Mouse (Mus musculus) heart, postnatal 25 days (tissue): ENCODE measurements around the gene Pkd1l1. TPM values are rescaled to one million over a fixed set of nuclear protein-coding genes. Genes with fewer than 3 reads are reported as not detected.

ENCODE experiments used
- DNase-seq: peaks from one replicate; pipeline ENCODE4 v3.0.0; 2022; ENCODE audit warnings: low spot score
- intact Hi-C: fragments of 180-260 bp; cut with DNase I; formaldehyde crosslinking; loops from one replicate; pipeline ENCODE4 v1.15.1; 2025
- total RNA-seq, 2 experiments: library from RNA; stranded (reverse); gene quantifications; 2 replicates each; pipeline ENCODE4 v1.2.3; 2021

The Pkd1l1 gene
- total RNA-seq, 2 experiments from 2014 or later: not detected

DNA sequence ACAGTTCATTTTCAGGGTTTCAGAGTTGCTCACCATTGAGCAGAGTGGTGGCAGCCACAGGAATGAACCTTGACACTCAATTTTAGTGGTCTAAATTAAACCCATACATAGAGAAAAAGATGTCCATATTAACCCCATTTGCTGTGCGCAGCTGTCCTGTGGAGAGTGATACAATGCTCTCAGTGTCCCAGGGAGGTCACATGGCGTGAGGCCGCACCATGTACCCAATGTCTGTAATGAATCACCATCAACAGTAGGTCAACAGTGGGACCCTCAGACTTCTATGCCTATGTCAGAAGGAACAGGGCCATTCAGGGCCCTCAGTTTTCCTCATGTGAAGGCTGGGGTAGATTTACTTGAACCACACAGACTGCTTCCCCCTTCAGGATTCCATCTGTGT, 143.5 kb downstream of the Pkd1l1 start:
- intact Hi-C loops: no loop called here
- no peak for DNase-seq

GRCm38 (mm10) chr11:8828836-8829526, 144.1 kb downstream of the Pkd1l1 start:
- intact Hi-C loops: no loop called here
- DNase-seq: no peak

DNA sequence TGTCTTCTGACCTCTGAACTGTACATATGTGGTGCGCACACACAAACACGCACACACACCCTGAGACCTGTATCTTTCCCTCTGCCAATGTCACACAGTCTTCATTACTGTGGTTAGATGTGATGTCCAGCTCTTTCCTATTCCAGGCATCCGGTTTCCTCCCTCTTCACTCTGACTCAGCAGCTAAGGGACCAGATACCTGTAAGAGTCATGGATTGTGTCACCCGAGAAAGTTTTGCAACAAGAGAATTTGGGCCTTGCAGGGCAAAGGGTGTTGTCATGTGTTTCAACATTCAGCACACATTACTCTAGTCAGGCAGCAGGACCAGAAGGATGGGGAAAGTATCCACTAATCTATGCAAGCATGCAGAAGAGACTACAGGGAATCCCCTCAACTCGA, 146.5 kb downstream of the Pkd1l1 start:
- DNase-seq: no peak
- intact Hi-C loops: no loop called here

- no peak for DNase-seq
- intact Hi-C loops: no loop called here
Observed at GRCm38 (mm10) chr11:8826046-8826445, 147.0 kb downstream of the Pkd1l1 start.

- intact Hi-C loops: no loop called here
- DNase-seq: no peak
Observed at GRCm38 (mm10) chr11:8825413-8825812, 147.7 kb downstream of the Pkd1l1 start.

GRCm38 (mm10) chr11:8821403-8821802, 151.7 kb downstream of the Pkd1l1 start:
- intact Hi-C loops: no loop called here
- no peak for DNase-seq

DNA sequence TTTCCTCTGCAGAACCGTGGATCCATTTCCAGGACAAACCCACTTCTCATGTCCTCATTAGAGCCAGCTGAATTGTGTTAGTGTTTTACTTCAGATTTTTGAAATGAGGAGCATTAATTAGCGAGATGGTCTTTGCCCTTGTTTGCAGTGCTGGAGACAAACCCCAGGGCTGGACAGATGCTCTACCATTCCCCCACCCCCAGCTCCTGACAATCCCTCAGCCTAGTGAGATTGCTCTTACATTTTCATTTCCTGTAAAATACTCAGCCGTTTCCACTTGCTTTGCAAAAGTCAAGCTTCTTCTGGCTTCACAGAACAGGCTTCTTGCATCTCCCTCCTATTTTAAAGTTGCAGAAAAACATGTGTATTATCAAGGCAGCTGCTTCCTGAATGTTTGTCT, 155.7 kb downstream of the Pkd1l1 start:
- intact Hi-C loops: no loop called here
- DNase-seq: no peak

DNA sequence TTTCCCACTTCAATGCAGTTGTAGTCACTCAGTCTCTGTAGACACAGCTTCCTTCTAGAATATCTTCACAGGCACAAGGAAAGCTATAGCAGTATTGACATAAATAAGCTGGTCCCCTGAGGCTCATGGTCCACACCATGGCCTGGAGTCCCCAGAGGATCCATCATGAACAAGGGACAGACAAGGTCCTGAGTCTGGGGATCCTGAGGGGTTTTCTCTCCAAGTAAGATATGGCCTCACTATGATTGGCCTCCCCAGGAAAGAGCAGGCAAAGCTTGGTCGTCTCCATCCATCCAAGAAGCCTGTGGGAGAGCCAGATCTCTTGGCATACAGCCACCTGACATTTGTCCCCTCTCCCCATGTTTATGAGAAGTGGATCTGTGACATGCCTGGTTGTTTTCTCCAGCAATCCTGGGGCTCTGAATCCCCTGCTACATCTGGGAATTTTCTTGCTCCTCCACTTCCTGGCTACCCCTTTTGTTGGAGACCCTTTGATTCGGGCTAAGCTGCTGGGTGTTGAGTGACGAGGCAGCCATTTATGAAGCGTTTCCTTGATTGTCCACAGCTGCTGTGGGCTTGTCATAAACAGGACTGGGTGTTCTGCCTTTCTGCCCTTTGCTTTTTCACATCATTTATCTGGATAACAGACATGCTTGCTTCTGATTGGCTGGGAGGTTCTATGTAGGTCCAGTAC, 158.8 kb downstream of the Pkd1l1 start:
- intact Hi-C loops: no loop called here
- no peak for DNase-seq

GRCm38 (mm10) chr11:8811506-8812100, 161.5 kb downstream of the Pkd1l1 start:
- intact Hi-C loops: no loop called here
- DNase-seq: no peak

GRCm38 (mm10) chr11:8809644-8810043, 163.4 kb downstream of the Pkd1l1 start:
- no peak for DNase-seq
- intact Hi-C loops: no loop called here

GRCm38 (mm10) chr11:8807009-8807408, 166.1 kb downstream of the Pkd1l1 start:
- intact Hi-C loops: no loop called here
- no peak for DNase-seq

- intact Hi-C loops: no loop called here
- DNase-seq: no peak
Observed at GRCm38 (mm10) chr11:8804178-8804577, 168.9 kb downstream of the Pkd1l1 start.

- no peak for DNase-seq
- intact Hi-C loops: no loop called here
Observed at GRCm38 (mm10) chr11:8797486-8797885, 175.6 kb downstream of the Pkd1l1 start.

DNA sequence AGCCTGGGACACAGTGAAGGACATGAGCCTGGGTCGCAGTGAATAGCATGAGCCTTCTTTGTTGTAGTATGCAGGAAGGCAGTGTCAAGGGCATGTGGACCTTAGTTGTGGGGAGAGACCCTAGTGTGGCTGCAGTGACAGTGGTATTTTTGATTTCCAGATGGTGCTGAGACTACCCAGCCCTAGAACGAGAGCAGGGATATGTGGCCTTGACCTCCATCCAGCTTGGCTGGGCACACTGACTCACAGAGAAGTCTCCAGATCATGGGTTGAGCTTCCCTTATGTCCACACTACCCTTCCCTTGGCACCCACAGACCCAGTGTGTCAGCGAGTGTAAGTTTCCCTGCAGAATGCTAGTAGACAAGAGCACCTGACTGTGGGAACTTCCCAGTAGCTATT, 178.0 kb downstream of the Pkd1l1 start:
- intact Hi-C loops: no loop called here
- no peak for DNase-seq

DNA sequence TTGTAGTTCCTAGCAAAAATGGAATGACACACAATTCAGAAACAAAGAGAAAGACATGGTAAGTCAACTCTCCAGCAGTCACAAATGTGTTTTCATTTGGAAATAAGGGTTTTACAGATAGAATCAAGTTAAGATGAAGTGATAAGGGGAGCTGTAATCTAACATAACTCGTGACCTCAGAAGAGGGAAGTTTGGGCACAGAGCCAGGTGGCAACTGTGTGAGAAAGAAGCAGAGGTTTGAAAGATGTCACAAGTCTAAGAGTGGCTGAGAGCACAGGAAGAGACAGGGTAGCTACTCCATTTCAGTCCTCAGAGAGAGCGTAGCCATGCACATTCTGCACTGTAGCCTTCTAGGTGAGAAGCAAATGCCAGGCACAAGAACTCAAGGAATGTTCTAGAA, 180.9 kb downstream of the Pkd1l1 start:
- DNase-seq: no peak
- intact Hi-C loops: no loop called here

DNA sequence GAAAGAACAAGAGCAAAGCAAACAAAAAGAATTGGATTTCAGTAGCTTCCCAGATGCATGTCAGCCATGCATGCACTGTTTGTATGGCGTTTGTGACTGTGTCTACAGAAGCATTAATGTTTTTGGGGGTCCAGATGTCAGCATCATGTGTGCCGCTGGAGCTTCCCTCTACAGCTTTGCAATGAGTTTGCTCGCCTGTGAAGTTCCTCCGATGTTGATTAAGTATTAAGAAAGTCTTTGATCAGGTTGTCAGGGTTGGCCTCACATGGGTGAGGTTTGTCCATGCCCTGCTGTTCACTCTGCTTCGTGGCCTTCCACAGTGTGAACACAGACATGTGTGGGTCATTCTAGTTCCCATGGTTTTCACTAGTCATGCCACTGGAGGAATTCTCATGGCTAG, 183.9 kb downstream of the Pkd1l1 start:
- intact Hi-C loops: no loop called here
- no peak for DNase-seq

- intact Hi-C loops: no loop called here
- DNase-seq: no peak
Observed at GRCm38 (mm10) chr11:8787604-8788003, 185.5 kb downstream of the Pkd1l1 start.

DNA sequence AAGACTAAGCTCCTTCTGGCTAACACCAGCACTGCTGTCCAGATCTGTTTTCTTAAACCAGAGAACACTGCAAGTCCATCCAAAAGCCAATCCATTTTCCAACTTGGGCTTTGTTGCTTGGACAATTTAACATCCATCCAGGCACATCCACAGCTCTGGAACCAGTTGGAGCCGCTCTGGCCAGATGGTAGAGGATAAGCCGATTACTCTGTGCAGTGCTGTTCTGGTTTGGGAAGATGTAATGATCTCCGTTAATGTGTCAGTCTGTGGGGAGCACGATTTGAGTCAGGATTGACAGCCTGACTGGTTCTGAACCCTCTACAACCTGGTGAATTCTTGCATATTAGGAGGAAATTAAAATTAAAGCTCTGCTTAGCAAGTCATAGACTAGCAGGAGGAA, 188.7 kb downstream of the Pkd1l1 start:
- intact Hi-C loops: no loop called here

GRCm38 (mm10) chr11:8782141-8782465, 191.0 kb downstream of the Pkd1l1 start:
- intact Hi-C loops: no loop called here
- DNase-seq: no peak

More for the DNA sequence above, 188.7 kb downstream of the Pkd1l1 start:
- no peak for DNase-seq

DNA sequence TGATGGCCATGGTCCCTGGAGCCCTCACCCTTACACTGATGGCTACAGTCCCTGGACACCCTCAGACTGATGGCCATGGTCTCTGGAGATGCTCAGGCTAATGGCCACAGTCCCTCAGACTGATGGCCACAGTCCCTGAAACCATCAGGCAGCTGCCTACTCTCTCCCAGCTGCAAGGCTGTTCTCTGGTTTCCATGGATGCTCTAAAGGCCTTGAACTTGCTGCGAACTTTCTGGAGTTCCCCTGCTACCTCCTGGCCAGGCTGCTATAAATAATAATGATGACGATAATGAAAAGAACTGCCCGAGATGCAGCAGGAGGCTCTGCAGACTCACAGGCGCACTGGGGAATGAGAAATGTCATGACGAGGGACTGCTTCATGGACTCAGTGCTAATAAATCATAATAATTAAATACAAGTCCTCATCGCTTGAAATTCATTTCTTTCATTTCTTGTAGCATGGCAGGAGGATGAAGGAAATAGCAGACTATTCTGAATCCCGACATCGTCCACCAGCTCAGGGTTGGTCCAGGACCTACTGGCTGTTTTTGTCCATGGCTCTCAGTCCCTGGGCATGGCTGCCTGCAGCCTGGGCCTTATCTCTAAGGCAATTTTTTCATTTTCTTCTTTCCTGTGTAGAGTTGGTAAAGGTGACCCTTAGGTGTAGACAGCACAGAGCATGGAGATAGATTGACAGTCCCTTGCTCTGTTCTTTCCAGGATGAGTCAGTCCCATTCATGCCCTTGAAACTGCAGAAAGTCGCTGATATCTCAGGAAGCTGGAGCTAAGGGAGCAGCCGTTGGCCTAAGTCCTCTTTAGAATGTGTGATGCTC, 191.5 kb downstream of the Pkd1l1 start:
- DNase-seq: no peak
- intact Hi-C loops: no loop called here

- intact Hi-C loops: no loop called here
- DNase-seq: no peak
Observed at GRCm38 (mm10) chr11:8779427-8779826, 193.6 kb downstream of the Pkd1l1 start.
